Mouse (Mus musculus) G1E-ER4 (cell line): ENCODE data around the gene Cc2d2b. TPM values are rescaled to one million over a fixed set of nuclear protein-coding genes. Genes with fewer than 3 reads are reported as not detected.
A peak's percentile ranks its signal among the peaks of the same experiment; 100 is the strongest.

Experiments
- GATA1 ChIP-seq: IDR thresholded peaks from one replicate; pipeline ENCODE4 v1.8.0; 2012; ENCODE audit warnings: low read length, inconsistent platforms
- polyA plus RNA-seq: library from polyadenylated mRNA; stranded (reverse); fragments of >175 nt; gene quantifications from 2 replicates; pipeline ENCODE4 v1.2.3, GENCODE M21; 2012

Gene Cc2d2b
- polyA plus RNA-seq, 1 experiment = 0.02 TPM

DNA sequence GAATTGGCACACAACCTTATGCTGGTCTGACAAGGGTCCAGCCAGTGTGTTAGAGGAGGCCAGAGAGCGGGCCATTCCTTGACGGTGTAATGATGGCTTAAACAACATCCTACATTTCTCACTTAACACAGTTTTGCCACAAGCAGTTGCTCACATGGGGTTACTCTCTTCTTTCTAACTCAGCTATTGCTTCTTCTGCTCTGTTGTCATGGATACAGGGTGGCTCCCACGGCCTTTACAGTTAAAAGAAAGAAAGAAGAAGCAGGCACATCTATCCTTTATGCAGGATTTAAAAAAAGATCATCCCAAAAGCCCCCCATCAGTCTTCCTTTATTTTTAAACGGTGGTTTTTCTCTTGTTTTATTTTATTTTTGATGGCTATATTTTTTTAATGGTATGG, 14.7 kb upstream of the Cc2d2b start:
- no peak for TF ChIP-seq GATA1

DNA sequence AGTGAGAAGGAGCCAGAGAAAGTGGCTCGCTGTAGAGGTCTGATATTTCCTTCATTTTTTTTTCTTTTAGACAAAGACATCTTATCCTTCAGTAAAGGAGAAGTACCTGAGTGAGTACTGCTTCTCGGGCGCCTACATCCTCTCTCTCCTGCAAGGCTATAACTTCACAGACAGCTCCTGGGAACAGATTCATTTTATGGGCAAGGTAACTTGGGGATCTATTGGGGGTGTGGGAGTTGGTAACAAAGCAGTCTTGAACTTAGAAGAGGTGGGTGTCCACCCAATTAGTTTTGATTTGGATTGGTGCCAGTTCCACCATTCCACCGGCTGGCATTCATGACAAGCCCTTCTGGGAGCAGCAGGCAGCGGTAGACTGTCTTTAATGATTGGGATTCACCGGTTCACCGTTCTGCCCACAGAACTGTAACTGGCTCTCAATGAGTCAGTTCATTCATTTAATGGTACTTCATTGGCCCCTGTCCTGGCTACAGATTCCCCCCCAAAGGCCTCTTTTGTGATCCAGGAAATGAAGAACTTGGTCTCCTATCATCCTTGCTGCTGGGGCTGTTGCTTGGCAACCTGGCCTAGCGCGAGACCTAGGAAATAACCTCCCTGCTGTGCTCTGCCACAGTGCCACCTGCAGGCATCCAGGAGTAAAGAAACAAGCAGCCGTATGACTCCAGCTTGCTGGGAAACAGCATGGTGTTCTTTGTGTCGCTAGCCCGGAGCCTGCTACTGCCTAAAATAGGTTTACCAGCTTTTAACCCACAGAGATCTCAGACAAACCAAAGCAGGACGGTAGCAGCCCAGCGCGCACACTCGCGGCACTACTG, 11.7 kb upstream of the Cc2d2b start:
- TF ChIP-seq GATA1 = no peak

DNA sequence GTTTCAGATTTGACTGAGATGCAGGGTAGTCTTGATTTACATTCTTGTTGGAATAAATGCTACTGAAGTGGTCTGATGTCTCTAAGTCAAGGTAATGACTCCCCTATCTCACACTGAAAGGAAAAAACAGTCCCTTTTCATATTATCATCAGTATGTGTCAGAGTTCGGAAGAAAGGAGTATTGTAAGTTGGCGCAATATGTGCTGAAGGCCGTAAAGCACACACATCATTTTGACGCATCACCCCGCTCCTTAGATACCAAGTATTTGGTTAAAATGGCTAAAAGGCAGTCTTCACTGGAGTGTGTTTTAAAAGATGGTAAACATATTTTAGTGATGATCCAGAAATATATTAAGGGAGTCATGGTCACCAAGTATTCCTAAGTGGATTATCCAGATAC, 10.9 kb upstream of the Cc2d2b start:
- TF ChIP-seq GATA1 = no peak

DNA sequence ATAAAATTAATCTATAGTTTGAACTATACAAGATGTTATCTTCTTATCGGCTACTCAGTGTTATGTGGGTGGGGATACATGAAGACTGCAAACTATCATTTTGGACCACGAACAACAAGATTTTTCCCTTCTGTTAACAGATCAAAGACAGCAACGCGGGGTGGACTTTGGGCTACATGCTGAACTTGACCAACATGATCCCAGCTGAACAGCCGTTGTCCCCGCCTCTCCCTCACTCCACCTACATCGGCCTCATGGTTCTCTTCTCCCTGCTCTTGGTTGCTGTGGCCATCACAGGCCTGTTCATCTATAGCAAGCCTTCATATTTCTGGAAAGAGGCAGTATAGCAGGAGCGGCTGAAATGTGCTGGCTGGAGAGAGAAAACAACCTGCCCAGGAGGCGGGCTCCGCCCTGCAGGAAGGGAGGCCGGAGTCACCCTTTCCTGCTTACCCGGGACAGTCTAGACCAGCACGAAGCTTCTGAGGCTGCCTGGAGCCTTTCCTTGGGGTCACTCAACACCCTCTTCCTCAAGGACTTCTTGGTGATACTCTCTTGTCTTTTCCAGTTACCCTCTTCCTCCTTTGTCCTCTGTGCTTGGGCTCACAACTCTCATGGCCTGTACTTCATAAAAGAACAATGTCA, 9.7 kb upstream of the Cc2d2b start:
- no peak for TF ChIP-seq GATA1

DNA sequence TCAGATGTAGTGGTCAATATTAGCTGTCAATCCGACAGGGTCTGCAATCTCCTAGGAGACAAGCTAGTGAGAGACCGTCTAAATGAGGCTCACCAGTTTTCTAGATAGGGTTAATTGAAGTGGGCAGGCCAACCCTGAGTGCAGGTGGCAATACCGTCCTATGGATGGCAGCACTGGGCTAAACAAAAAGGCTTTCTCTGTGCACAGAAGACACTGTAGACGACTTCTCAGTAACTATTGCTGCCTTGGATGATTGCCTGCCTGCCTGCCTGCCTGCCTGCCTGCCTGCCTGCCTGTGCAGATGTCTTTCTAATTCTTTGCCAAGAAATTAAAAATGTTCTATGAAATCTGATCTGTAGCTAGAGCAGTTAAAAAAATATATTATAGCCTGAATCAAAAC, 1.9 kb upstream of the Cc2d2b start:
- TF ChIP-seq GATA1 = no peak

DNA sequence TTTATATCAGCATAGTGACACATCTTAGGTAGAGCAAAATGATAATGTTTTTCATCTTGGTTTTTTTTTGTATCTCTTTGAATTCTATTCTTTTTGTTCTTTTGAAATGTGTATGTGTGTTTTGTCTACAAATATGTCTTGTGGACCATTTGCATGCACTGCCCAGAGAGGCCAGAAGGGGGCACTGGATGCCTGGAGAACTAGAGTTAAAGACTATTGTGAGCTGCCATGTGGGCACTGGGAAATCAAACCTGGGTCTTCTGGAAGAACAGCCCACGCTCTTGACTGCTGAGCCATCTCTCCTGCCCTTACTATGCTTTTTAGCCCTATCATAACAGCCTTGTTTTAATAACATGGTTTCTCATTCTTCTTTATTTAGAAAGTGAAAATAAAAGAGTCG, 5.8 kb downstream of the Cc2d2b start:
- TF ChIP-seq GATA1 = no peak

DNA sequence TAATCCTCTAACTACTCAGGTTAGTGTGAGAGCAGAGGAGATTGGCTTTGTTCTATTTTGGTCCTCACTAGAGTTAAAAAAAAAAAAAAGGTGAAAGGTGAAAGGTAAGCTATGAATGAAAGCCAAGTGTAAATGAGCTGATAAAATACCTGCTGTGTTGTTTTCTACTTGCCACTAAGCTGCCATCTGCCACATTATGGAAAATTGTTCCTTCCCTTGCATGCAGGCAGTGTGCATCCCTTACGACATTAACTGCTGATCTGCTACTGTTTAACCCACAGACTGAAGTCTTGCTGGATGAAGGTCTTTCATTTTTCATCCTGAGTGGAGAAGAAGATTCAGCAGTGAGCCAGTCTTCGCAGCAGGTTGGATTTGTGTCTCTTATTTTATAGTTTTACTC, 11.5 kb downstream of the Cc2d2b start:
- no peak for TF ChIP-seq GATA1

DNA sequence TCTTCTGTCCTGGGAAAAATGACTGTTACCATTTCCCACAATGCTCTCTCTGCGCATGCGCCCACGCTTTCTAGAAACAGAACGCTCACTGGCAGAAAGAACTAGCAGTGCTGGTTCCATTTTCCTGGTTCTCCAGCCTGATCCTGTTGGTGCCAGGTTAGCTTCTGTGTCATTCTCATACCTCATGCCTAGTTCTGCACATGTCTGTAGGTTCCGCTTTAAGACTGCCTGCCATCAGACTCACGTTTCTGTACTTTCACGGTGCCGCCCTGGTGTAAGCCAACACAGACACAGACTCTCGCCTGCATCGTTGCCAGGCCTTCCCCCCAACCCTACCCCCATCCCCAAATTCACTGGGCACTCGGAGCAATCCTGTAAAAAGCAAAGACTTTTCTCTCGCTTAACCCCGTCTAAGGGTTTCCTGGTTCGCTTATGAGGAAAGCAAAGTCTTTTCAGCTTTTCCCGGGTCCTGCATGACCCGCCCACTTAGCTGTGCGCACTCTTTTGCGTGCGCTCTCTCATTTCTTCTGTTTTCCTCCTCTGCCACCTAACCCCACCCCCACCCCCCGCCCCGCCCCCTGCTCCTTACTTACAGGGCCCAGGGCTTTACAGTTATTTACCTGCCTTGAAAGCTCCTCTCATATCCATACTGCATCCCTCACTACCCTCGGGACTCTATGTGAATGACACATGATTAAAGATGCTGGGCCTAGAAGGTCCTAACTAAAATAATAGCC, 13.6 kb downstream of the Cc2d2b start:
- no peak for TF ChIP-seq GATA1

DNA sequence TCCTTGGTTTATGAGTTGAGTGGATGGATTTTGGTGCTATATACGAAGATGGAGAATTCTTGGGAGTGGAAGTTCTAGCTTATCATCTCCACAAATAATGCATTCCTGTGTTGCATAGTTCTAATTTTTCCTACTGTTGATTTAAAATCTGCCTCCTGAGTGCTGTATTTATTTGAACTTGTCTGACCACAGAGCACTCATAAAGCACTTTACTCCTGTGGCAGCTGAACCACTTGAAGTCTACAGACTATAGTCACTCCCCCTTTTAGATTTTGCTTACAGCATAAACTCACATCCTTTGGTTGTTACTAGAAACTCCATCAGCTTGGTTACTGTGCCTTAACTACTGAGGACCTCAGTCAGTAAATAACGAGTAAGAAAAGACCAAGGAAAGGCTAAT, 18.6 kb downstream of the Cc2d2b start:
- TF ChIP-seq GATA1 = no peak

DNA sequence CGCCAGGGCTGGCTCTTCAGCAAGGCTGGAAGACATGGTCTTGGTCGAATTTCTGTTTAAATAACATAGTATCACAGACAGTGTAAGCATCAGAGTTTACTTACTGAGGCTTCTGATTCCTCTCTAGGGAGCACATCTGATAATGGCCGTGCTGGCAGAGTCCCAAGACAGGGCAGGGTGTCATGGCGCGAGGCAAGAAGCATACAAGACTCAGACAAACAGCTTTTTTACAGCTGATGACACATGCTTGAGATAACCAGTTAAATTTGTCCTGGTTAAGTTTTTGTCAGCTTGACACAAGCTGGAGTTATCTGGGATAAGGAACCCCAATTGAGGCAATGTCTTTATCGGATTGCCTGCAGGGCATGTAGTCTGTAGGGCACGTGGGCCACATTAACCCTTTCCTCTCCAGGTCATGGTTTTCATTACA, 20.8 kb downstream of the Cc2d2b start:
- TF ChIP-seq GATA1 = peak; percentile 97

DNA sequence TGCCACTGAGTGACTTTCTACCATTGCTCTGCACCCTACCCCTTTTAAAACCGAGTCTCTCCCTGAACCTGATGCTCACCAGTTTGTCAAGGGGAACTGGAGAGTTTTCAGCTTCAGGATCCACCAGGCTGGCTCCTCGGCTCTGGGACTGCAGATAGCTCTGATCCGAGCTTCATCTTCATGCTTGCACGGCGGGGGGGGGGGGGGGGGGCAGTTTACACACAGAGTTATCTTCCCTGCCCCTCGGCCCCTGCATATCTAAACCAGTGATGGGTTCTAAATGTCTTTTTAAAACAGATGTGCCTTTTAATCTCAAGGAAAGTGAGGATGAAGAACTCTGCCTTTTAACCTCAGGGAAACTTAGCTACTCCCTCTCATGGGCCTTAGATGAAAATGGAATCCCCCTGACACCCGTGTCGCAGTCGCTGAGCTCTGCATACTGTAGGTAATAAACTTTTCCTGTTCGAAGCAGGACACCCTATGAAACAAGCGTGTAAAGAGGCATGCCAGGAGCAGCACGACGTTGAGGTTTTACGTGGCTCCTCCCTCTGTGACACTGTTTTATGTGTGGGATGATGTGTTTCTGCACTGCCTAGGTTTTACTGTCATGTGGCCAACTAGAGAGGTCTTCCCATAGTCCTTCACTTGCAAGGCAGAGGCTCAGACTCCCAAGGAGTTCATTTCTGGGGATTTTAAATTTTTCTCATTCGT, 39.6 kb downstream of the Cc2d2b start:
- no peak for TF ChIP-seq GATA1

DNA sequence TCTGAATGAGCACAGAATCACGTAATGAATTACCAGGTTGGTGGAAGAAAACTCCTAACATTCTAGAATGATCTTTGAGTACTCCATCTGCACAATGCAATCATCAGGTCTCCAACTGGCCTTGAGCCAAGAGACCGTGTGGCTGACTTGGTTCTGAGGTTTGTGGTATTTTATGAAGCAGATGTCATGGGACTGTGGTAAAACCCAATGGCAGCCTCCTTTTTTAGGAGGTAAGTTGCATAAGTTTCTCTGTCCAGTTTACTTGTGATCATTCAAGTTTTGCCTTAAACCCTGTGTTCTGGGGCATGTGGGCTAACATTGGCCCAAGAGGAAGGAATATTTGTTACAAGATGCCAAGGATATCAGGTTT, 40.1 kb downstream of the Cc2d2b start:
- TF ChIP-seq GATA1 = no peak

DNA sequence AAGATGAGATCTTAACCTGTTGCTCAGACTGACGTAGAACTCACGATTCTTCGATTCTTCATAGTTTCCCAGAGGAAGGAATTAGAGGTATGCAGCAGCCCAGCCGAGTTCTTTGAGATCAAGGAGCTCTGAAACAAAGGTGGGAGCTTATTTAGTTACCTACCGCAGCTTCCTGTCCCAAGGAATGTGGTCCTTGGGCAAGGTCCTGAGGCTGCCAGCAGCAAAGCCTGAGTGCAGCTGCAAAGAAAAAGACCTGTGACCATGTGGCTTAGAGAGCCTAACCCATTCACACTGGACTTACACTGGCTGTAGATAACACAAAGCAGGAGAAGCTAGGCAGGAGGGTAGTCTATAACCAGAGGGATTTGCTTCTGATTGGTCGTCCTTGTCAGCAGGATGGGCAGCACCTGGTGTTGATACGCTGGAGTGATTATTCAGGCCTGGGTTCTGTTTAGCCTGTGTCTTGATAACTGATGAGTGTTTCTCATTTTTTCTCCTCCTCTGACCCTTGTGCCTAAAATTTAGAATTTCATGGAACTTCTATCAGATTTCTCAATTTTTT, 56.7 kb downstream of the Cc2d2b start:
- no peak for TF ChIP-seq GATA1

DNA sequence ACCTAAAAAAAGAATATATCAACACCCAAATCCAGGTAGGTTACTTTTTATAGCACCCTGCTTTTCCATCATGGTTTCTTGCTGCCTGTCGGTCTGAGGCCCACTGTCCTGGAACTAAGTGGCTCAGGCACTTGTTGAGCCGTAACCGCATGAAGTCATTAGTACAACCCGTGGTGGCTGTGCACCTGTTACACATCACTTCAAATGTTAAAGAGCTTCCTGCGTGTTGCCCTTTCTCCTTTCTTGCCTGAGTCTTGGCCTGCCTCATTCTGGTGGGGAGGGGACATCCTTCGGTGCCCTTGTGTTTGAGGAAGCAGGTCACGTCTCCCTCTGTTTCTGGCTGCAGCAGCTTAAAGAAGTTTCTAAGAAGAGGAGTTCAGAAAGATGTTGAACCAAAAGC, 61.3 kb downstream of the Cc2d2b start:
- no peak for TF ChIP-seq GATA1

DNA sequence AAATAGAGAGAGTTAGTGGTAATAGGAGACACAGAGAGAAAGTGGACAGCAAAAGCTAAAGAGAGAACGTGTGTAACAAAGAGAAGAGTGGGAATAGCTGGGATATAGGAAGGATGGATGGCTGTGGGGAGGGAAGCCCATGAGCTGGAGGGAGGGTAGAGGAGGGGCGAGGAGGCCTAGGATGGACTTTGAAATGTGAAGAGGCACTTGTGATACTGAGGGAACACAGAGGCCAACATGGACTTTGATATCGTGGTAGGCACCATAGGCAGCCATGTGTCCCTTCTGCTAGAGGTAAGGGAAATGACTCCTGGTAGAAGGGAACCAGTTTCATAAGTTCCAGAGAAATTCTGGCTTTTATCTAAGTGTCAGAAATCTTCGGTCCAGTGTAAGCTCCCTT, 63.3 kb downstream of the Cc2d2b start:
- TF ChIP-seq GATA1 = no peak

DNA sequence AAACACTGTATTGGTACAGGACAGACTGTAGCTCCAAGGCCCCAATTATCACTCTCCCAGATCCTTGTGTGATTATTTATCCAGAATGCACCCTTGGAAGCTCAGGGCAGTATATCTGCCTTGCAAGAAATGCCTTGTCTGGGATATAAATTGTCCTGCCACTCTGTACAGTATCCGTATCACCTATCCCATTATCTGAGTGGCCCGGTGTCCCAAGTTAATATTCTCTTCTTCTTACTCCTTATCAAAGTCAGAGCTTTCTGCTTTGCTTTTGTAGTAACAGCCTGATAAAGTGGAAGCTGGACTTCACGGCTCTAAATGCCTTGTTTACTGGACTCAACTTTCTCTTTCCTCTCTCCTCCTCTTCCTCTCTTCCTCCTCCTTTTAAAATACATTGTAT, 64.2 kb downstream of the Cc2d2b start:
- TF ChIP-seq GATA1 = peak; percentile 3

DNA sequence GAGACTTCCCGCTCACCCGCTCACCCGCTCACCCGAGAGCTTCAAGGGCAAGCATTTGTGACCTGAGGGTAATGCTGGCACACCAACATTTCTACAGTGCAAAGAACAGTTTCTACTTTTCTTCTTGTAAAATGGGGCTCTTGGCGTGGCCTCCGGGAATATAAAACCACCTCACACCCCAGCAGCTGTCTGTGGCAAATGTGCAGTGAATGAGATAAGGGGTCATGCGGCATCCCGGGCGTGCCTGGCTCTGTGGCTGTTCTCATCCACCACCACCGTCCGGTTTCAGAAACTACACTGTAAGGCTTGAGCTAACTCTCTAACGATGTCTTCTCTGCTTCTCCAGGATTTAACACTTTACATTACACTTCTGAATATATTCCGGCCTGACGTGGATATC, 64.8 kb downstream of the Cc2d2b start:
- peak; percentile 53 for TF ChIP-seq GATA1
